Mouse (Mus musculus): Measurements from ENCODE around the gene Col5a2. TPM values are rescaled to one million over a fixed set of nuclear protein-coding genes. Genes with fewer than 3 reads are reported as not detected.

Gene Col5a2
- 100 and 120 TPM in 2 replicates for polyA plus RNA-seq (2015; fragmentation: Nextera tagmentation; extraction: Ambion mirVana)

GRCm38 (mm10) chr1:45502865-45503332 lies at the start of gene Col5a2:
Gene Col5a2, minus strand, starts transcription at chr1:45503282.

Other genes with a start within 250 kb of the Col5a2 start
- 3,730 and 4,067 TPM in 2 replicates for gene Col3a1, start 191.7 kb downstream of the Col5a2 start, polyA plus RNA-seq (2015; fragmentation: Nextera tagmentation; extraction: Ambion mirVana)